Mouse (Mus musculus) midbrain, embryonic 12.5 days (tissue): ENCODE results near the gene Ftcd. TPM values are rescaled to one million over a fixed set of nuclear protein-coding genes. Genes with fewer than 3 reads are reported as not detected.

Experiments used
- ATAC-seq: fragments of 200-750 bp; cut with Nextera tagmentation; 2 replicates; pipeline ENCODE4 v1.8.0; 2017; ENCODE audit warnings: low read depth, moderate TSS enrichment, moderate library complexity; ENCODE audit not compliant: low FRiP score
- H3K27ac ChIP-seq: fragments of 300-500 bp; sonication (generic); replicated peaks from 2 replicates; pipeline ENCODE4 v1.5.1; 2016; ENCODE audit warnings: mild to moderate bottlenecking
- H3K27me3 ChIP-seq: fragments of 300-500 bp; sonication (generic); 2 replicates; pipeline ENCODE4 v1.6.1; 2016; ENCODE audit warnings: mild to moderate bottlenecking
- H3K36me3 ChIP-seq: fragments of 300-500 bp; sonication (generic); 2 replicates; pipeline ENCODE4 v1.6.1; 2016
- H3K4me1 ChIP-seq: fragments of 300-500 bp; sonication (generic); 2 replicates; pipeline ENCODE4 v1.6.1; 2016
- H3K4me2 ChIP-seq: fragments of 300-500 bp; sonication (generic); replicated peaks from 2 replicates; pipeline ENCODE4 v1.6.1; 2016; ENCODE audit warnings: mild to moderate bottlenecking, moderate library complexity
- H3K4me3 ChIP-seq: fragments of 300-500 bp; sonication (generic); 2 replicates; pipeline ENCODE4 v1.5.1; 2016; ENCODE audit warnings: mild to moderate bottlenecking
- H3K9ac ChIP-seq: fragments of 300-500 bp; sonication (generic); replicated peaks from 2 replicates; pipeline ENCODE4 v1.6.1; 2016; ENCODE audit warnings: mild to moderate bottlenecking, moderate library complexity
- H3K9me3 ChIP-seq: fragments of 300-500 bp; sonication (generic); 2 replicates; pipeline ENCODE4 v1.6.1; 2016; ENCODE audit warnings: mild to moderate bottlenecking
- WGBS: fragments of 180-500 bp; shearing (Covaris S2); methylation state at CpG from one replicate; pipeline ENCODE4 v1.1.7; 2016; 5-methylcytosine and 5-hydroxymethylcytosine counted together
- polyA plus RNA-seq: library from polyadenylated mRNA; unstranded; fragments of >200 nt; fragmentation: Nextera tagmentation; extraction: Ambion mirVana; gene quantifications from 2 replicates; pipeline ENCODE4 v1.2.1, GENCODE M21; 2016

Ftcd gene
- polyA plus RNA-seq, 1 experiment from 2014 or later: not detected

DNA sequence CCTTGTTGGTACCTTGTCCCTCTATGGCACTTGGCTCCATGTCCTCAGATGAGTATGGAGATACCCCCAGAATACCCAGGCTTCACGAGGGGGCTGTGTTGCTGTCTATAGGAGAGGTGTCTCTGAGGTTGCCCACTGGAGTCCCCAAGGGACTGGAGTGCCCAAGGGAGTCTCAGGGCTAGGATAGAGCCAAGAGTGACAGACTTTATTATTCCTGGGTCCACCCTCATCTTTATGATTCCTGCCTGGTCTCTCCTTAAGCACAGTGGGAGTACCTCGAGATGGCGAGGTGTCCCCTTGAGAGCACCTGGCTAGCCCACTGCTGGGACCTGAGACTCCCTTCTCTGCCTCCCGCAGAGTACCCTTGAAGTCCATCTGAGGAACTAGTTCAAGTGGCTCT lies 47.0 kb downstream of the Ftcd start:
- ATAC-seq: no peak
- no peak overlapping the region for H3K27ac ChIP-seq
- peak overlapping the region; percentile 57; the same call in 1 of the 2 replicates for H3K4me2 ChIP-seq
- H3K27me3 ChIP-seq: peaks cover 9% of the 10 kb centered on the region; the same call in 1 of the 2 replicates
- H3K36me3 ChIP-seq: no peaks in the 10 kb centered on the region
- no peak overlapping the region for H3K9ac ChIP-seq
- no peak overlapping the region for H3K4me3 ChIP-seq
- WGBS: 75% methylated on average over 4 of the region's 4 CpGs
- H3K4me1 ChIP-seq: peaks cover 7% of the 10 kb centered on the region; the same call in 1 of the 2 replicates
- H3K9me3 ChIP-seq: no peaks in the 10 kb centered on the region

DNA sequence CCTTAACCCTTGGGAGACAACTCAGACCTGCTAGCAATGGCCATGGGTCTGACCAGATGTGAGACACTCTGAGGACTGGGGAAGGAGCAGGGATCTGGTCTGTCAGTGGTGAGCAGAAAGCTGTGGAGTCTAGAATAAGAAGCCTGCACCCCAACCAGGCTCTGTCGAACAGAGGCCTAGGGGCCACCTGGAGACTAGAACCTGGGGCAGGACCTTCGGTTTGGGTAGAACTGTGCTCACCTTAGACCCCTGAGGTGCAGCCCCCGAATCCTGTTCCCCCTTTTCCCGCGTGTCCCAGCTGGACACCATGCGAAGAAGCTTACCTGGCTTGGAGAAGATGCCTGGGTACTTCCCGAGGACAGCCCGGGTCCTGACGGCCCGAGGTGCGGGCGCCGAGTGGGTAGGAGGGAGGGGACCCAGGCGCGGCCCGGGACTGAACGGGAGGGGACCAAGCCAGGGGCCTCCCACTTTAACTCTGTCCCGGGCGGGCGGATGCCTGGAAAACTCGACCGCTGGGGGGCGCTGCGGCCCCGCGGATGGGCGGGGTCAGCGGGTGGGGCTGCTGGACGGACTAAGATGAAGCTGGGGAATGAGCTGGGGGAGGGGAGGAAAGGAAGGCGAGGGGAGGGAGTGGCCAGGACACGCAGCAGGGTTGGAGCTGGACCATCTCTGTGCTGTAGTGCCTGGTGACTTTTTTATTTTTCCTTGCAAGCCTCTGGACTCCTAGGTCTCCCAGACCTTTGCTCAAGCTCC lies 47.7 kb downstream of the Ftcd start, which contains the start of gene Col6a2:
Col6a2 (minus strand) TSS at position 703 of the 753 bp plus-strand sequence.
- Histone ChIP-seq H3K36me3 (no peaks in the 10 kb centered on the region), H3K27ac (no peak within 1 kb of the TSS)

DNA sequence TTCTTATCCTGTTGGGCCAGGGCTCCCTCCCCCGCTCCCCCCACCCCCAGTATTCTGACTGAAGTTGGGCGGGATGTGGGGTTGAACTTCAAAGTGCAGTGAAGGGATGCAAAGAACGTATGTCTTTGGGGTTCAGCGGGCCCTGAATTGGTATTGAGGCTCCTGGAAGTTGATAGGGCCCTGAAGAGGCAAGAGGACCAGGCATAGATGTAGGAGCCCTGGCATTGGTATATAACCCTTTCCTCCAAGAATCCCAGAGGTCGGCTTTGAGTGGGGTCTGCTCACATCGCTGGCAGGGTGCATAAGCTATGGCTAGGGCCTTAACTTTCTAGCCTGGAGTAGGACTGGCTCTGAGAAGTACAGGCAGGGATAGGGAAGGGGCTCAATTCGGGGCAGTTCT lies 48.3 kb downstream of the Ftcd start:
- Histone ChIP-seq H3K9ac (no peak overlapping the region), H3K9me3 (no peaks in the 10 kb centered on the region), H3K27me3 (peaks cover 9% of the 10 kb centered on the region; the same call in 1 of the 2 replicates), H3K36me3 (no peaks in the 10 kb centered on the region), H3K27ac (no peak overlapping the region), H3K4me2 (peak overlapping the region; percentile 57), H3K4me1 (peaks cover 7% of the 10 kb centered on the region; the same call in 1 of the 2 replicates), H3K4me3 (peak overlapping the region; percentile 32)
- no peak for ATAC-seq
- 16% methylated on average over 7 of the region's 7 CpGs for WGBS

More for the DNA sequence above, 47.7 kb downstream of the Ftcd start, which contains the start of gene Col6a2:
- Histone ChIP-seq H3K4me1 (peaks cover 7% of the 10 kb centered on the region; the same call in 1 of the 2 replicates), H3K27me3 (peaks cover 9% of the 10 kb centered on the region; the same call in 1 of the 2 replicates), H3K4me2 (peak within 1 kb of the TSS; percentile 57), H3K4me3 (peak within 1 kb of the TSS; percentile 32), H3K9ac (peak within 1 kb of the TSS; percentile 29), H3K9me3 (no peaks in the 10 kb centered on the region)
- WGBS: 4% methylated on average over 27 of the region's 31 CpGs
- peak; percentile 91 for ATAC-seq

DNA sequence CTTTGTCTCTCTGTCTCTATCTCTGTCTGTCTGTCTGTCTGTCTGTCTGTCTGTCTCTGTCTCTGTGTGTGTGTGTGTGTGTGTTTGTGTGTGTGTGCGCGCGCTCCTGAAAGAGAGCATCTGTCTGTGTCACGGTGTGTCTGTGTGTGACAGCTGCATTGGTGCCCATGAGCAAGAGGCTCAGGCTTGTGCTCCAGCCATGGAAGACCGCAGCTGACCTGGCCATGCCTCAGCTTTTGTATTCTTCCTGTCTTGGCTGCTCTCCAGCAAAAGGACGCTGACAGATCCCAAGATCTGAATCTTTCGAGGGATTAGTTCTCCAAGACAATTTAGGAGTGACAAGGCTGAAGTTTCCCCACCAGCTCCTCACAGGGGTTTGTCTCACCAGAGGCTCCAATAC lies 49.5 kb downstream of the Ftcd start:
- ATAC-seq: no peak
- no peaks in the 10 kb centered on the region for H3K36me3 ChIP-seq
- H3K27ac ChIP-seq: no peak overlapping the region
- H3K9me3 ChIP-seq: no peaks in the 10 kb centered on the region
- no peak overlapping the region for H3K4me2 ChIP-seq
- H3K4me1 ChIP-seq: peaks cover 7% of the 10 kb centered on the region; the same call in 1 of the 2 replicates
- H3K9ac ChIP-seq: no peak overlapping the region
- H3K27me3 ChIP-seq: peaks cover 9% of the 10 kb centered on the region; the same call in 1 of the 2 replicates
- WGBS: 71% methylated on average over 7 of the region's 7 CpGs
- H3K4me3 ChIP-seq: no peak overlapping the region

DNA sequence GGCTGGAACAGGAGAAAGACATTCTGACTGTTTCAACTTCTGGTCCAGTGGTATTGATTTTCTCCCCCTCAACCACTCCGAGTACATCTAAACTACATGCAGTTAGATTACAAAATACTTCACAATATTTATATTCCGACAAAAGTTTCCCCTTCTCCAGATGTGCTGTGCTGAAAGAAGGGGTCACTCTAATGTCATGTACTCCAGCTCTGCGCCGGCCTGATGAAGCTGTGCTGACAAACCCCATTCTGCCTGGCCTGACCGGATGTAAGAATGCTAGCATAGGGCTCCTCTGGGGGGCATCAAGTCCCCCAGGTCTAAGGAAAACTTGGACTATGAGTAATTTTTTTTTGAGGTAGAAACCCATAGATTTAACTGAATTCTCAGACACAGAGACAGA lies 52.3 kb downstream of the Ftcd start:
- peaks cover 7% of the 10 kb centered on the region; the same call in 1 of the 2 replicates for H3K4me1 ChIP-seq
- H3K9me3 ChIP-seq: no peaks in the 10 kb centered on the region
- H3K4me3 ChIP-seq: no peak overlapping the region
- H3K36me3 ChIP-seq: no peaks in the 10 kb centered on the region
- no peak for ATAC-seq
- no peak overlapping the region for H3K4me2 ChIP-seq
- H3K9ac ChIP-seq: no peak overlapping the region
- H3K27ac ChIP-seq: no peak overlapping the region
- H3K27me3 ChIP-seq: peaks cover 8% of the 10 kb centered on the region; the same call in 1 of the 2 replicates
- 98% methylated on average over 5 of the region's 5 CpGs for WGBS

DNA sequence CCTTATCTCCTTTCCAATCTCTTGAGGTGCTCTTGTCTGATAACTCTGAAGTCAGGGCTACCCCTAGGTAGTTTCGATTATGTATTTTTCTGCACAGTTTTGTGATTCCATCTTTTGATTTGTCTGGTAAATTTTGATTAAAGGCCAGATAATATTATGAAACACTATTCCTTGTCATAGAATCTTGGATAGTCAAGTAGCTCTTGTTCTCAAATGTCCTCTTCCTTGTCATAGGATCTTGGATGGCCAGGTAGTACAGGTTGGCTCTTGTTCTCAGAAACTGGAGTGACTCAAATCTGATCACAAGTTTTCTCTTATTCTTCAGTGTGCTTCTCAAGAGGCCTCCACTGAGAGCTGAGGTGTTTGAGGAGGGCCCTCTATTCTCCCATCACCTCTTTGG lies 55.2 kb downstream of the Ftcd start:
- Histone ChIP-seq H3K9me3 (no peaks in the 10 kb centered on the region), H3K4me2 (no peak overlapping the region), H3K4me3 (no peak overlapping the region), H3K27me3 (peaks cover 1% of the 10 kb centered on the region; the same call in 1 of the 2 replicates), H3K36me3 (no peaks in the 10 kb centered on the region), H3K4me1 (peaks cover 4% of the 10 kb centered on the region; the same call in 1 of the 2 replicates), H3K9ac (no peak overlapping the region), H3K27ac (no peak overlapping the region)
- WGBS: 86% methylated on average over 1 of the region's 1 CpGs
- no peak for ATAC-seq

DNA sequence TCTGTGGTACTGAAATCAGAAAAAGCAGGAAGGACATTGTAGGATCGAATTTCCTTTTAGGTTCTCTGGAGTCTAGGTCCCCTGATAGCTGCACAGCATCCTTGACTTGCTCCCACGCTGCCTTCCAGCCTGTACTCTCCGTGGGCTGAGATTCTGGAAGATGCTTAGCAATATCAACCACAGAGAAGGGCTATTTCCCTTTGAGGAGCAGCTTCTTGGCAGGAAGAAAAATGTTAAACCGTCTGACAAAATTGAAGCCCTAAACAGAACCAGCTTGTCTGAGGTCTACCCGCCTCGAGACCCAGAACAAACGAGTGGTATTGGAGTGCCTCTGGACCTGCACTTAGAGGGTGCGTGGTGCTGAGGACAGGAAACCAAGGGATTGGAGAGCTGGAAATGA lies 57.2 kb downstream of the Ftcd start:
- Histone ChIP-seq H3K4me2 (no peak overlapping the region), H3K4me3 (no peak overlapping the region), H3K36me3 (no peaks in the 10 kb centered on the region), H3K9me3 (no peaks in the 10 kb centered on the region), H3K4me1 (peaks cover 4% of the 10 kb centered on the region; the same call in 1 of the 2 replicates), H3K27me3 (no peaks in the 10 kb centered on the region), H3K9ac (no peak overlapping the region), H3K27ac (no peak overlapping the region)
- WGBS: 87% methylated on average over 8 of the region's 8 CpGs
- no peak for ATAC-seq

DNA sequence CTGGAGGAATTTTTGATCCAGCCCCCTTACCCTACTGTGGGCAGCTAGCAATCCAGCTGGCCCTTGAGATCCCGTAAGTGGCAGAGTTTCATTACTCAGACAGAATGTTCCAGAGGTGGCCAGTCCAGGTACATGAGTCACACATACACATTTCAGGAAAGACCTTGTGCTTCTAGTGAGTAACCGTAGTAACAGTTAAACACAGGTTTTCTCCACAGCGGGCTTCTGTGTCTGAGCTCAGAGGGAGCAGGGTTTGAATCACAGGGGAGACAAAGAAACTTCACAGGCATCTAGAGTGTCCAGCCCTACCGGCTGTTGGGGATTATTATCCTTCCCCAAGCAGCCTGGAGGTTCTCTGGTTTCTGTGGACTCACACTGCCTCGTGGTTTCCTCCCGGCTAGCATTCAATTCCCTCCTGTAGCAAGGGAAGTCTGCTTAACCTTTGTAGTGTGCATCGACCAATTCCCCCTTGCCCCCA lies 58.7 kb downstream of the Ftcd start:
- no peak overlapping the region for H3K9ac ChIP-seq
- no peak overlapping the region for H3K4me3 ChIP-seq
- no peaks in the 10 kb centered on the region for H3K36me3 ChIP-seq
- H3K4me2 ChIP-seq: no peak overlapping the region
- H3K27me3 ChIP-seq: no peaks in the 10 kb centered on the region
- no peak overlapping the region for H3K27ac ChIP-seq
- H3K9me3 ChIP-seq: no peaks in the 10 kb centered on the region
- 47% methylated on average over 7 of the region's 7 CpGs for WGBS
- H3K4me1 ChIP-seq: peaks cover 4% of the 10 kb centered on the region; the same call in 1 of the 2 replicates
- ATAC-seq: no peak

DNA sequence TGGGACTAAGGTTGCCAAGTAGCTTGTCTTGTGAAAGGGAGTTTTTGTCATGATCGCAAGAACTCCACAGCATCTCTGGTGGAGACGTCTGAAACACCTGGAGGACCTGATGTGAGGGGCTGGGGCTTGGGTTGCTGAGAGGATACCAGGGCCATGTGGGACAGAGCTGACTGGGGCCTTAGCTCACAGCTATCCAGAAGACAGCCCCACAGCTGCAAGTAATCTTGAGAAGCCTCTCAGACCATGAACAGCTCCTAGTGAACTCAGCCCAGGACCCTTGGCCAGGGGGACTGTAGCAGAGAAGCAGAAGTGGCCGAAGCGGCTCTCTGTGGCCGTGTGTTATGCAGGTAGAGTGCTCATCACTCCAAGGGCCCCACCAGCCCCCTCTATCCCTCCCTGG lies 59.1 kb downstream of the Ftcd start:
- Histone ChIP-seq H3K4me1 (peaks cover 4% of the 10 kb centered on the region; the same call in 1 of the 2 replicates), H3K9me3 (no peaks in the 10 kb centered on the region), H3K4me2 (no peak overlapping the region), H3K27ac (no peak overlapping the region), H3K9ac (no peak overlapping the region), H3K27me3 (no peaks in the 10 kb centered on the region), H3K36me3 (no peaks in the 10 kb centered on the region), H3K4me3 (no peak overlapping the region)
- WGBS: 86% methylated on average over 5 of the region's 5 CpGs
- ATAC-seq: no peak

DNA sequence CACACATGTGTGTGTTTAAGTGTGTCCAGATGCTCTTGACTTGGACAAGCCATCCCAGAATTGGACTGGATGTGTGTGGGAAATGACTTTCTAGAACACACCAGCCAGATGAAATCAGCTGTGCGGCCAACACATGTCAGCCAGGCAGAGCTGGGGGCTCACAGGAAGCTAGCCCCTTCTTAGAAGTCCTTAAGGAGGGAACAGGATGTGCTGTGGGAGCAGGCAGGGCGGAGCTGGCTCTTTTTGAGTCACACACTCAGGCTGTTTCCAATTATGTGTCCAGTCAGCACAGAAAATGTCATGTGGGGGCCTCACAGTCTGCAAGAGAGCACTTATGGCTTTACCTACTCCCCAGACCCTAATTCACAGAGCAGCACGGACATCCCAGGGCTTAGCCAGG lies 60.6 kb downstream of the Ftcd start:
- no peak overlapping the region for H3K4me3 ChIP-seq
- H3K4me1 ChIP-seq: peaks cover 4% of the 10 kb centered on the region; the same call in 1 of the 2 replicates
- no peak for ATAC-seq
- no peak overlapping the region for H3K4me2 ChIP-seq
- no peaks in the 10 kb centered on the region for H3K9me3 ChIP-seq
- 76% methylated on average over 3 of the region's 3 CpGs for WGBS
- H3K36me3 ChIP-seq: no peaks in the 10 kb centered on the region
- H3K27ac ChIP-seq: no peak overlapping the region
- no peak overlapping the region for H3K9ac ChIP-seq
- H3K27me3 ChIP-seq: no peaks in the 10 kb centered on the region

DNA sequence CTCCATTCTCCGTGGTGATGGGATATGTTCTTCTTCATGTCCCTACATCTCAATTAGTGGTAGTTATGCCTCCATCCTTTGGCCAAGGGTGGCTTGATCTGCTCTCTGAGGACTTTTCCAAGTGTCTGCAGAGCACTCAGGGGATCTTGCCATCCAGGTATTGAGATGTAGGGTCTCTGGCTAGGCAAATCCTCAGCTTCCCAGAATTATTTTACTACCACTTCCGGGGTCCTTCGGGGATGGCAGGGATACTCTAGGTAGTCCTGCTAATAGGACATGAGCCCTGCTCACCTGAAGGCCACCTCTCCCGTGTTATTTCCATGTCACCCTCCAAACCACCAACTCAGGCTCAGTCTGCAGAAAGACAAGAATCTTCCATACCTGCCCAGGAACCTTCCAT lies 61.2 kb downstream of the Ftcd start:
- H3K36me3 ChIP-seq: no peaks in the 10 kb centered on the region
- no peaks in the 10 kb centered on the region for H3K27me3 ChIP-seq
- H3K4me2 ChIP-seq: no peak overlapping the region
- peaks cover 4% of the 10 kb centered on the region; the same call in 1 of the 2 replicates for H3K4me1 ChIP-seq
- H3K27ac ChIP-seq: no peak overlapping the region
- no peaks in the 10 kb centered on the region for H3K9me3 ChIP-seq
- H3K9ac ChIP-seq: no peak overlapping the region
- ATAC-seq: no peak
- WGBS: 79% methylated on average over 4 of the region's 4 CpGs
- H3K4me3 ChIP-seq: no peak overlapping the region
